Comparison of ENCODE assay signal across 12 mouse cellular contexts in genomic region chr16:91932843-91933518, GRCm38 (mm10).
DNase-seq lines count a peak whose midpoint lies in the region; ATAC-seq and TF ChIP-seq lines count a peak whose summit lies in the region.
"Had no signal": no experiment of that assay in that cellular context is flagged by ENCODE, and none has a peak within 500 bp of the region (broad histone marks: within the 10 kb centered on the region; RNA-seq: fewer than 3 reads in every experiment).

No protein-coding gene starts in this region.

- no peaks in the 10 kb centered on the region for H3K9me3 ChIP-seq in intestine, embryonic 14.5 days (ENCODE audit: control insufficient read depth, low read length)
- H3K9me3 ChIP-seq in intestine, embryonic 16.5 days (ENCODE audit: control insufficient read depth, low read length), result no peaks in the 10 kb centered on the region
- H3K9me3 ChIP-seq in E14TG2a.4 (ENCODE audit: low read length), result no peaks in the 10 kb centered on the region
- H3K9me3 ChIP-seq in megakaryocyte, embryonic 14.5 days, result no peaks in the 10 kb centered on the region
- H3K9me3 ChIP-seq: heart, embryonic 15.5 days; intestine, embryonic 15.5 days; limb, embryonic 15.5 days; midbrain, embryonic 15.5 days had no signal

- peaks cover 22% of the 10 kb centered on the region for H3K36me3 ChIP-seq in intestine, embryonic 14.5 days (ENCODE audit: control insufficient read depth, insufficient read depth, low read length)
- peaks cover 1% of the 10 kb centered on the region; the same call in 1 of the 2 replicates for H3K36me3 ChIP-seq in intestine, embryonic 16.5 days (ENCODE audit: control insufficient read depth, insufficient read depth, low read length)
- peaks cover 24% of the 10 kb centered on the region for H3K36me3 ChIP-seq in E14TG2a.4 (ENCODE audit: insufficient read depth, low read length)
- peaks cover 21% of the 10 kb centered on the region for H3K36me3 ChIP-seq in megakaryocyte, embryonic 14.5 days (replicated peaks; ENCODE audit: low read length)

- no peak overlapping the region for H3K9ac ChIP-seq in intestine, embryonic 14.5 days (ENCODE audit: low read length)
- no peak overlapping the region for H3K9ac ChIP-seq in intestine, embryonic 16.5 days (ENCODE audit: low read depth, low read length)
- H3K9ac ChIP-seq: heart, embryonic 15.5 days; intestine, embryonic 15.5 days; limb, embryonic 15.5 days; midbrain, embryonic 15.5 days had no signal

- no peak overlapping the region for H3K27ac ChIP-seq in intestine, embryonic 14.5 days (ENCODE audit: low read depth)
- no peak overlapping the region for H3K27ac ChIP-seq in intestine, embryonic 16.5 days (ENCODE audit: low read length)
- H3K27ac ChIP-seq: heart, embryonic 15.5 days; intestine, embryonic 15.5 days; limb, embryonic 15.5 days; midbrain, embryonic 15.5 days had no signal

- TF ChIP-seq CTCF in E14TG2a.4 (conservative IDR thresholded peaks at IDR 0.05; ENCODE audit: low read length), result no peak

- peak; percentile 46 for DNase-seq in intestine, embryonic 14.5 days (ENCODE audit: low spot score)
- no peak for DNase-seq in adrenal gland, adult 18-20 months (ENCODE audit: low spot score in 2 of 2)
- DNase-seq in neural tube, embryonic 10.5 days (ENCODE audit: extremely low spot score, low spot score), result no peak
- DNase-seq in ovary, postnatal 14 days (ENCODE audit: low spot score), result no peak

- ATAC-seq in intestine, embryonic 14.5 days (replicated peaks; ENCODE audit: low FRiP score, low TSS enrichment, low read depth), result no peak
- ATAC-seq in intestine, embryonic 16.5 days, result no peak
- peak; percentile 76 for ATAC-seq in granulocyte monocyte progenitor cell, adult 5-6 weeks (replicated peaks; ENCODE audit: poor library complexity, severe bottlenecking)
- ATAC-seq: intestine, embryonic 15.5 days; midbrain, embryonic 15.5 days had no signal

- H3K4me2 ChIP-seq in intestine, embryonic 14.5 days (ENCODE audit: low read length), result no peak overlapping the region
- H3K4me2 ChIP-seq in intestine, embryonic 16.5 days (ENCODE audit: low read depth, low read length), result no peak overlapping the region
- H3K4me2 ChIP-seq: intestine, embryonic 15.5 days; midbrain, embryonic 15.5 days had no signal

- H3K27me3 ChIP-seq in intestine, embryonic 14.5 days (replicated peaks; ENCODE audit: control insufficient read depth, insufficient read depth, low read length), result no peaks in the 10 kb centered on the region
- no peaks in the 10 kb centered on the region for H3K27me3 ChIP-seq in intestine, embryonic 16.5 days (replicated peaks; ENCODE audit: control insufficient read depth, insufficient read depth, low read length)
- H3K27me3 ChIP-seq in E14TG2a.4 (ENCODE audit: insufficient read depth, low read length), result peaks cover 1% of the 10 kb centered on the region
- H3K27me3 ChIP-seq in megakaryocyte, embryonic 14.5 days (replicated peaks), result peaks cover 4% of the 10 kb centered on the region
- H3K27me3 ChIP-seq: heart, embryonic 15.5 days; intestine, embryonic 15.5 days; limb, embryonic 15.5 days; midbrain, embryonic 15.5 days had no signal

- H3K4me1 ChIP-seq in intestine, embryonic 14.5 days (replicated peaks; ENCODE audit: control insufficient read depth, insufficient read depth, low read length), result peaks cover 9% of the 10 kb centered on the region
- peaks cover 11% of the 10 kb centered on the region for H3K4me1 ChIP-seq in intestine, embryonic 16.5 days (ENCODE audit: control insufficient read depth, insufficient read depth, low read length)
- peaks cover 61% of the 10 kb centered on the region for H3K4me1 ChIP-seq in E14TG2a.4 (replicated peaks; ENCODE audit: low read depth, low read length)
- peaks cover 27% of the 10 kb centered on the region for H3K4me1 ChIP-seq in megakaryocyte, embryonic 14.5 days

- 51% methylated on average over 9 of the region's 10 CpGs for WGBS in intestine, embryonic 14.5 days
- 46% methylated on average over 8 of the region's 10 CpGs for WGBS in intestine, embryonic 16.5 days

- H3K4me3 ChIP-seq in intestine, embryonic 14.5 days (ENCODE audit: low read depth, low read length), result no peak overlapping the region
- H3K4me3 ChIP-seq in intestine, embryonic 16.5 days (ENCODE audit: low read length), result no peak overlapping the region
- peak overlapping the region; percentile 33; the same call in 1 of the 2 replicates for H3K4me3 ChIP-seq in E14TG2a.4 (replicated peaks; ENCODE audit: low read length)
- H3K4me3 ChIP-seq in megakaryocyte, embryonic 14.5 days (replicated peaks), result peak overlapping the region; percentile 85
- H3K4me3 ChIP-seq: heart, embryonic 15.5 days; intestine, embryonic 15.5 days; limb, embryonic 15.5 days; midbrain, embryonic 15.5 days had no signal

Comparison
In these comparisons a context has a peak if more than half of its experiments do, and no peak if none do; other contexts are left out.
1. H3K4me3 ChIP-seq: peak in E14TG2a.4 (single experiment) and megakaryocyte, embryonic 14.5 days (single experiment); none in intestine, embryonic 14.5 days (single experiment) and intestine, embryonic 16.5 days (single experiment).